Mouse (Mus musculus) kidney, adult 2 months (tissue): Measurements from ENCODE around the gene Draxin. TPM values are rescaled to one million over a fixed set of nuclear protein-coding genes. Genes with fewer than 3 reads are reported as not detected.
"Not testable (repeated sequence)": the region's sequence is repeated elsewhere in the genome, so short reads cannot be mapped to it uniquely, and the experiment has no call there.

ENCODE experiments used
- DNase-seq: peaks from one replicate; pipeline ENCODE4 v3.0.0; 2021
- H3K27ac ChIP-seq: fragments of 200-500 bp; 2 replicates; pipeline ENCODE4 v1.5.1; 2012; ENCODE audit warnings: low read depth, low read length, control low read depth, inconsistent platforms; ENCODE audit not compliant: insufficient read depth
- H3K27me3 ChIP-seq: fragments of 200-500 bp; replicated peaks from 2 replicates; pipeline ENCODE4 v1.6.1; 2012; ENCODE audit warnings: mild to moderate bottlenecking, moderate library complexity, low read length, inconsistent platforms; ENCODE audit not compliant: control insufficient read depth, insufficient read depth
- H3K36me3 ChIP-seq: fragments of 200-500 bp; 2 replicates; pipeline ENCODE4 v1.6.1; 2012; ENCODE audit warnings: mild to moderate bottlenecking, moderate library complexity, low read length, inconsistent platforms; ENCODE audit not compliant: control insufficient read depth, insufficient read depth
- H3K4me1 ChIP-seq: fragments of 200-500 bp; 2 replicates; pipeline ENCODE4 v1.6.1; 2011; ENCODE audit warnings: low read length; ENCODE audit not compliant: control insufficient read depth, insufficient read depth
- H3K4me3 ChIP-seq: fragments of 200-500 bp; 2 replicates; pipeline ENCODE4 v1.5.1; 2011; ENCODE audit warnings: mild to moderate bottlenecking, low read depth, low read length, control low read depth; ENCODE audit not compliant: insufficient read depth
- CTCF ChIP-seq: fragments of 200-500 bp; conservative IDR thresholded peaks from 2 replicates; pipeline ENCODE4 v1.5.1; 2011; ENCODE audit warnings: low read depth, mild to moderate bottlenecking, control low read depth, low read length, moderate library complexity, mixed read lengths; ENCODE audit not compliant: insufficient read depth, insufficient read length
- POLR2A ChIP-seq: fragments of 200-500 bp; IDR thresholded peaks from one replicate; pipeline ENCODE4 v1.6.1; 2011; ENCODE audit warnings: low read depth, low read length, control low read depth
- WGBS: fragments of 180-500 bp; shearing (Covaris S2); methylation state at CpG from one replicate; pipeline ENCODE4 v1.1.7; 2018; 5-methylcytosine and 5-hydroxymethylcytosine counted together
- polyA plus RNA-seq: library from polyadenylated mRNA; depleted of rRNA; stranded (reverse); fragments of >200 nt; gene quantifications from 2 replicates; pipeline ENCODE4 v1.2.3, GENCODE M21; 2012; rRNA removed

Gene Draxin
- polyA plus RNA-seq, 1 experiment, result 0.11 TPM

GRCm38 (mm10) chr4:148056246-148056645, 74.3 kb downstream of the Draxin start:
- 51% methylated on average over 7 of the region's 7 CpGs for WGBS
- H3K4me3 ChIP-seq, result no peak overlapping the region
- H3K27me3 ChIP-seq, result no peaks in the 10 kb centered on the region
- TF ChIP-seq POLR2A, result no peak
- no peak for TF ChIP-seq CTCF
- H3K36me3 ChIP-seq, result 0 out of 2 replicates have a peak, but pooled peaks cover 2% of the 10 kb centered on the region
- H3K4me1 ChIP-seq, result peaks cover 10% of the 10 kb centered on the region
- peak overlapping the region; percentile 58 for H3K27ac ChIP-seq
- DNase-seq, result peak; percentile 64

GRCm38 (mm10) chr4:148054961-148055695, 75.4 kb downstream of the Draxin start:
- Histone ChIP-seq H3K4me1 (peaks cover 10% of the 10 kb centered on the region), H3K27ac (no peak overlapping the region), H3K4me3 (no peak overlapping the region), H3K27me3 (no peaks in the 10 kb centered on the region), H3K36me3 (0 out of 2 replicates have a peak, but pooled peaks cover 2% of the 10 kb centered on the region)
- no peak for DNase-seq
- TF ChIP-seq POLR2A (no peak), CTCF (no peak)
- WGBS, result 82% methylated on average over 21 of the region's 21 CpGs

- H3K36me3 ChIP-seq, result 0 out of 2 replicates have a peak, but pooled peaks cover 2% of the 10 kb centered on the region
- TF ChIP-seq POLR2A (no peak), CTCF (no peak)
- peaks cover 10% of the 10 kb centered on the region for H3K4me1 ChIP-seq
- H3K4me3 ChIP-seq, result no peak overlapping the region
- H3K27me3 ChIP-seq, result no peaks in the 10 kb centered on the region
- no peak overlapping the region for H3K27ac ChIP-seq
- no peak for DNase-seq
- WGBS, result 91% methylated on average over 12 of the region's 12 CpGs
Observed at GRCm38 (mm10) chr4:148053417-148053920, 77.0 kb downstream of the Draxin start.

GRCm38 (mm10) chr4:148052976-148053375, 77.5 kb downstream of the Draxin start:
- Histone ChIP-seq H3K4me1 (peaks cover 10% of the 10 kb centered on the region), H3K4me3 (no peak overlapping the region), H3K27ac (no peak overlapping the region), H3K27me3 (no peaks in the 10 kb centered on the region), H3K36me3 (0 out of 2 replicates have a peak, but pooled peaks cover 2% of the 10 kb centered on the region)
- TF ChIP-seq CTCF (no peak), POLR2A (no peak)
- 83% methylated on average over 2 of the region's 2 CpGs for WGBS
- DNase-seq, result no peak

- Histone ChIP-seq H3K36me3 (no peaks in the 10 kb centered on the region), H3K4me1 (peaks cover 10% of the 10 kb centered on the region), H3K27ac (no peak overlapping the region), H3K27me3 (no peaks in the 10 kb centered on the region), H3K4me3 (no peak overlapping the region)
- DNase-seq, result no peak
- no peak for TF ChIP-seq CTCF
- no peak for TF ChIP-seq POLR2A
- WGBS, result 91% methylated on average over 11 of the region's 11 CpGs
Observed at GRCm38 (mm10) chr4:148051886-148052285, 78.6 kb downstream of the Draxin start.

- WGBS, result 83% methylated on average over 13 of the region's 13 CpGs
- DNase-seq, result no peak
- Histone ChIP-seq H3K27ac (no peak overlapping the region), H3K4me3 (no peak overlapping the region), H3K36me3 (no peaks in the 10 kb centered on the region), H3K4me1 (peaks cover 4% of the 10 kb centered on the region), H3K27me3 (no peaks in the 10 kb centered on the region)
- TF ChIP-seq POLR2A, result no peak
- no peak for TF ChIP-seq CTCF
Observed at GRCm38 (mm10) chr4:148051046-148051776, 79.3 kb downstream of the Draxin start.

- DNase-seq, result peak; percentile 62
- not testable (repeated sequence) for H3K27me3 ChIP-seq, H3K36me3 ChIP-seq, H3K4me3 ChIP-seq, H3K27ac ChIP-seq, H3K4me1 ChIP-seq
- 70% methylated on average over 3 of the region's 3 CpGs for WGBS
Observed at GRCm38 (mm10) chr4:148050396-148050914, 80.0 kb downstream of the Draxin start.

Other genes starting within 250 kb of the Draxin start
- 82.8 and 85.5 TPM in 2 replicates for gene Mfn2, start 226.0 kb downstream of the Draxin start, polyA plus RNA-seq
- gene Plod1, start 193.9 kb downstream of the Draxin start, polyA plus RNA-seq, result 42.1 and 45.9 TPM in 2 replicates
- gene 2510039O18Rik, start 189.8 kb downstream of the Draxin start, polyA plus RNA-seq, result 62.6 and 82.4 TPM in 2 replicates
- not detected in 2 replicates for gene Nppb, start 144.9 kb downstream of the Draxin start, polyA plus RNA-seq
- gene Nppa, start 130.0 kb downstream of the Draxin start, polyA plus RNA-seq, result 0.30 and 0.58 TPM in 2 replicates
- 28.8 and 32.3 TPM in 2 replicates for gene Clcn6, start 91.9 kb downstream of the Draxin start, polyA plus RNA-seq
- gene Mthfr, start 91.6 kb downstream of the Draxin start, polyA plus RNA-seq, result 36.3 and 48.4 TPM in 2 replicates
- 111 and 119 TPM in 2 replicates for gene Agtrap, start 42.7 kb downstream of the Draxin start, polyA plus RNA-seq
- gene Mad2l2, start 314 bp downstream of the Draxin start, polyA plus RNA-seq, result 22.8 and 25.5 TPM in 2 replicates
- gene Fbxo6, start 21.4 kb upstream of the Draxin start, polyA plus RNA-seq, result 58.2 and 63.4 TPM in 2 replicates
- 29.8 and 45.7 TPM in 2 replicates for gene Fbxo44, start 29.8 kb upstream of the Draxin start, polyA plus RNA-seq
- gene Fbxo2, start 29.9 kb upstream of the Draxin start, polyA plus RNA-seq, result 1.5 and 2.3 TPM in 2 replicates
- 0.03 TPM in 2 replicates for gene Disp3, start 157.3 kb upstream of the Draxin start, polyA plus RNA-seq